Mouse (Mus musculus): ENCODE measurements around the gene Dnm1.

Gene Dnm1

DNA sequence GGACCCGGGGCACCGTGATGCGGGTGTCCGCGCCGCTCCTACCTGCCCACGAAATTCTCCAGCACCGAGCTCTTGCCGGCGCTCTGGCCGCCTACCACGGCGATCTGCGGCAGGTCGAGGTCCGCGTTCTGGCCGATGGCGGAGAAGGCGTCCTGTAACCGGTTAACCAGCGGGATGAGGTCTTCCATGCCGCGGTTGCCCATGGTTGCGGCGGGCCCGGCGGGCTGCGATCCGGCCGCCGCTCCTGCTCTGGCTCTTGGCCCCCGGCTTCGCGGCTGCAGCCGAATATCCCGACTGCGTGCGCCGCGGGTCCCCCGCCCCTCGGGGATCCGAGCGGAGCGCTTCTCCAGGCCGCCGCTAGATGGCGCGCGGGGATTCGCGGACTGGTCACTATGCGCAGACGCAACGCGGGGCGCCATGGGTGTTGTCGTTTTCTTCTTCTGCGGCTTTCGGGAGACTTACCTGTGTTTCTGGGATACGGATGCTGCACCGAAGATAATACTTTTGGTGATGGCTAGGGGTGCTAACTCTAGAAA is at the start of gene Dnm1:
Dnm1 (minus strand) TSS at position 332 of the 536 bp plus-strand sequence.
- peak; percentile 86 to 91 for DNase-seq (ENCODE audit: low spot score in 2 of 2)

DNA sequence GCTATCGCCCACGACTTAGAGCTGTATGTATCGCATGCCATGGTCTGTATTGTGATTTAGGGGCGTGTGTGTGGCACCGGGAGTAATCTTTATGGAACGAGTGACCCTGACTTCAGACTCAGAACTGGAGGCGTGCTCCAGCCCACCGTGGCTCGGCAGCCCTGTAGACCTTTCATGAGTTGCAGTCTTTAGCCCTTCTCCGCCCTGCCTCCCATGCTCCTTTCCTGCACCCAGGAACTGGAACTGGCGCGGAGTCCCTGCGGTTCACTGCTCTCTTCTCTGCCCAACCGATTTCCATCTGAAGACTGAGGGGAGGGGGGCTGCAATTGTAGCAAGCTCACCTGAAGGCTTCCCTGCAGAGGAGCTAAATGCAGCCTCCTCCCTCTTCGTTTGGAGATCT is 43.6 kb upstream of the Dnm1 start:
- no peak for DNase-seq (ENCODE audit: low spot score in 2 of 2)

DNA sequence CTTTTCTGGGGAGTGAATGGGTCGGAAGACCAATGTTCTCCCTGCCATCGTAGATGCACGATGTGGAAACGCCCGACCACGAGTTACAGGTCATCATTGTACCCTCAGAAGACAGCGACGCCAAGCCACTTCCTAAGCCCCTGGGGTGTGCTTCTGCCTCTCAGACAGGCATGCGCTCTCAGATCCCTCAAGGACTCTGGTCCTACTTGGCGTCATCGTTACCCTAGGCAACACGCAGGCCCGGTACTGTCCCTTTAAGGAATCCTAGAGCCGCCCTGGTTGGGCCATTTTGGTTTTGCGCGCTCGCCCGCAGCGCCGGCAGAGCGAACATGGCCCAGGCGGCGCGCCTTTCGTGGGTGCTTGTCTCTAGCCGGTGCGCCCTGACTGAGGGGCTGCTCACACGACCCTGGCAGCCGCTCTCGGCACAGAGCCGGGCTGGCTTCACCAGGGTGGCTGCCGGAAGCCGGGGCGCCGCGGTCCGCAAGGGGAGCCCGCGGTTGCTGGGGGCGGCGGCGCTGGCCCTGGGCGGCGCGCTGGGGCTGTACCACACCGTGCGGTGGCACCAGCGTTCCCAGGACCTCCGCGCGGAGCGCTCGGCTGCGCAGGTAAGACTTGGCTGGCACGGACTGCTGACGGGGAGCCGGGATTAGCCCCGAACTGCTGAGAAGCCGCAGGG is 42.9 kb upstream of the Dnm1 start:
- DNase-seq (ENCODE audit: low spot score in 2 of 2): peak; percentile 93 to 94

GRCm38 (mm10) chr2:32395484-32395945 is 42.4 kb upstream of the Dnm1 start, which contains the start of gene Ptges2:
Gene Ptges2, plus strand, starts transcription at chr2:32395896.
- DNase-seq (ENCODE audit: low spot score in 2 of 2): peak; percentile 84 to 85

- DNase-seq (ENCODE audit: low spot score in 2 of 2): no peak
Observed at GRCm38 (mm10) chr2:32394973-32395372, 41.8 kb upstream of the Dnm1 start.

DNA sequence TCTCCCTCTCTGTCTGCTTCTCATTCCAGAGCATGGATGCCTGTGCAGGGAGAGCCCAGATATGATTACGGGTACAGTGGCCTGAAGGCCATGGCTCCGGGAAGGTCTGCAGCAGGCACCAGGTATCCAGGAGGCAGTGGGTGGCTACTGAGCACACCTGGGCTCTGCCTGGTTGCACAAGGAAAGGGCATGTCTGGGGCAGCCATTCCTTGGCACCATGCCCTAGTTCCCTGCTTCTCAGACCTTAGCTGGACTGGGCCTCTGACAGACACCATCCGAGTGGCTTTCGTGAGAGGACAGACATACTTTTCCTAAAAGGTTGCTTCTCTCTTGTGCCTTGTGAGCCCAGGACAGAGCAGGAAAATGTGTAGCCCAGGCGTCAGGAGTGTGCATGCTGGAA is 38.9 kb upstream of the Dnm1 start:
- no peak for DNase-seq (ENCODE audit: low spot score in 2 of 2)

DNA sequence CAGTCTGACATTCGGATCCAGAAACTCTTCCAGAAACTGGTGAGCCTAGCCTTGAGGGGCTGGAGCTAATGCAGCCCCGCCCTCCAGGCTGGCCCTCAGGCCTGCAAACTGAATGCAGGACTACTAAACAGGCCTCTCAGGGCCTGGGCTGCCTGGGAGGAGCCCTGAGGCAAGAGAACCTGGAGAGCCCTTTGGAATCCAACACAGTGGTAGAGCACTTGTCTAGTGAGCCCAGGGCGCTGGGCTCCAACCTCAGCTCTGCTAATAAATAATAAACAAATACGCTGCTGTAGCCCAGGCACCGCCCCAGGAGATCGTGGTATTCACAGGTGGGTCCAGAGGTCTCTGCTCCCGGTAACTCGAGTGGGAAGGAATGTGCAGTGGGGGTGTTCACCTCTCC is 37.7 kb upstream of the Dnm1 start:
- DNase-seq (ENCODE audit: low spot score in 2 of 2): no peak

GRCm38 (mm10) chr2:32389157-32389556 is 36.0 kb upstream of the Dnm1 start:
- DNase-seq (ENCODE audit: low spot score in 2 of 2): no peak

DNA sequence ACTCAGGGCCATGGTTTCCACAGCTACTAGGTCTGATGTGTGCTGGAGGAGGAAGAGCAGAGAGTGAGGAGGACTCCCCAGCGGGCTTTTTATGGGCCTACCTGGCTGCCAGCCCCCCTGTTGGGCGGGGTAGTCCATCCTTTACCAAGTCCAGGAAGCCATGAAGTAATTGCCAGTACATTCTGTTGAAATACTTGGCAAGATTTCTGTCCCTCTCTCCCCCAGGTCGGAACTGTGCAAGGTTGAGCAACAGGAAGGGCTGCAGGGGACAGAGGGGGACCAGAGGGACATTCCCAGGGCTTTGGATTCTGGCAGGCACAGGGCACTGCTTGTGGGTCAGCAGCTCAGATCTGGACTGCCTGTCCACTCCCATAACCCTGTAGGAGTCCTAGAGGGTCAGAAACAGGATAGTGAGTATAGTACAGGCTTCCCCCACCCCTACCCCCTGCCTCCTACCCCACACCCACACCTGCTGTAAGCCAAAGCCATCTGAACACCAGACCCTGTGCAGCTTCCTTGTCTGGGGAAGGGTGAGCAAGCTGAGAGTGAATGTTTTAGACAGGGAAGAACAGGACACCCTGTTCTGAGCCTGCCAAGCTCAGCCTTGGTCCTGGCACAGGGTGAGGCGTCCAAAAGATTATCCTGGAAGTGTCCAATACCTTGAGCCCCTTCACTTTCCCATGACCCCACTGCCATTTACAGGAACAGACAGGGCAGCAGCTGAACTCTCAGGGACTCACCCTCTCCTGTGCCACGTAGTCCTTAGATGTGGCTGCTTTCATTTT is 34.8 kb upstream of the Dnm1 start, which contains the start of gene Lcn2:
Lcn2 (minus strand) TSS at position 547 of the 785 bp plus-strand sequence.
- DNase-seq (ENCODE audit: low spot score in 2 of 2): no peak

GRCm38 (mm10) chr2:32382689-32383088 is 29.6 kb upstream of the Dnm1 start:
- DNase-seq (ENCODE audit: low spot score in 2 of 2): no peak

DNA sequence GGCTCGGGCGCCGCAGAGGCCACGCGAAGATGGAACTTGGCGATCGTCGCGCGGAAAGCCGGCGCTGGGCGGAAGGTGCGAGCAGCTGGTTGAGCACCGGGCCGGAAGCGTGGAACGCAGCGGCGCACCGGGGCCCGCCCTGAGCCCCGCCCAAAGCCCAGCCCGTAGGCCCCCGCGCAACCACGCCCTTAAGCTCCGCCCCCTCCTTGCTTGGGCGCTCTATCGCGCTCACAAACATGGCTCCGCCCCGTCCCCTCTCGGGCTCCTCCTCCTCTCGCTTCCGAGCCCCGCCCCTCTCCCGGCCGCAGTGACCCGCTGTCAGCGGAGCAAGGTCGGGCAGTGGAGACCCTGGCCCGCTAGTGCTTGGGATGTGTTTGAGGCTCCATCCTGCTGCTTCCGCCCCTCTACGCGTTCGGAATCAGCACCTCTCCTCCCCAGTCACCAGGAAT is 28.7 kb upstream of the Dnm1 start, which contains the start of gene 1110008P14Rik:
1110008P14Rik (minus strand) TSS at position 164 of the 449 bp plus-strand sequence.
- DNase-seq (ENCODE audit: low spot score in 2 of 2): peak; percentile 87 to 92

DNA sequence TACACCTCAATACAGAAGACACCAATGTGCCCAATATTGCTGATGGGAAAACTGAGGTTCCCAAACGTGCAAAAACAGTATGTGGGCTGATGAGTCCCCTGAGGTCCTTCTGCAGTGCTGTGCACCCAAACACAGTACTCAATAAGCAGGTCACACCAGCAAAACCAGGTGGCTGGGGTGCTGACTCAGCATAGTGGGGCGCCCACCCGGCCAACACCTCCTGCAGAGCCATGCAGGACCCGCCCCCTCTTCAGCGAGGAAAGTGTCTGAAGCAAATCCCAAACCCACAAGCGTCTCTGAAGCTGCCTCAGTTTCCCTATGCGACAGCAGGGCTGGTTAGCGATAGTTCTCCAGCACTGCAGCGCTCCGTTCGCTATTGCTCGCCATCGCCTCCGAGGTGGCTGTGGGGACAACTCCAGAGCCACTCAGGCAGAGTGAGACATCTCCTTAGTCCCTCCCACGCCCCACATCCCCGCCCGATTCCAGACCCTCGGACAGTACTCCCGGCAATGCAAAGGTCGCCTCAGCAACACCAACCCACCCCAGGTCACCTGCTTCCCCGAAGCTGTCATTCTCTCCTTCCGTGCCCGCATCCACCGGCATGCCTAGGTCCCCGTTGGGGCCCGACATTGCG is 28.1 kb upstream of the Dnm1 start:
- DNase-seq (ENCODE audit: low spot score in 2 of 2): no peak

GRCm38 (mm10) chr2:32380001-32380500 is 26.9 kb upstream of the Dnm1 start:
- DNase-seq (ENCODE audit: low spot score in 2 of 2): no peak

DNA sequence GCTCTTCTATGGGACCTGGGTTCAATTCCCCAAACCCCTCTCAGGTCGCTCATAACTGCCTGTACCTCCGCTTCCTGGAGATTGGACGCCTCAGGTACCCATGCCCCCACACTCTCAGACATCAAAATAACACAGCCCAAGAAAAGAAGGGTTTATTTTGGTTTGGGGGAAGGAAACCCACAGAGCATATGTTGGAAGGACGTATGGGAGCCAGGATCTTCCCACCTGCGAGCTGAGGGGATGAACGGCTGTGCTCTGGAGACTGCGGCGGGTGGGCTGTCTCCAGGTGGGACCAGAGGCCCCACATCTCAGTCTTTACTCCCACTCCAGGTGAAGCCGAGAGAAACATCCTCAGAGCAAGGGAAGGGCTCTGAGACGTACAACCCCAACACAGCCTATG is 23.8 kb upstream of the Dnm1 start:
- no peak for DNase-seq (ENCODE audit: low spot score in 2 of 2)

DNA sequence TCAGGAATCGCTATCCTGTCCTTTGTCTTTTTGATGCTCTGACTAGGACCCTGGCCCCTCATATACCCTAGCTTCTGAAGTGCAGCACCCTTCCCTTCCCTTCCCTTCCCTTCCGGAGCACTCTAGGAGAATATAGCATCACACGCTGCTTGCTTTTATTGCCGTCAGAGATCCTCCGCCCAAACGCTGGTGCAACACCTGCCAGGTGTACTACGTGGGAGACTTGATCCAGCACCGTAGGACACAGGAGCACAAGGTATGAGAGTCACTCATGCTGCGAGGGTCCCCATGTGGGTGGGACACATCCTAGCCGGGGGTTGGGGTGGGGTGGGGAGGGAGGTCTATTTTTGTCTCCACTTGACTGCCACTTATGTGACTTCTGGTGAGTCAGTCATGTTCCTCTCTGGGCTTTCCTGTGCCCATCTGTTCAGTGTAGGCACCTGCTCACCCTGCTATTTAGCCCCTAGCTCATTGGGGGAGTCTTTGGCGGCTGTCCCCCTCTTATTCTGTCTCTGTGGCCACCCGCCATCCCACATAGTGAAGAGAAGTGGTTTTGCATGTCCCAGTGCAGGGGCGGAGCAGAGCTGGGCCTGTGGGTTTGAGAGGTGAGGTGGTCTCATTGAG is 22.3 kb upstream of the Dnm1 start:
- peak; percentile 44 to 63 for DNase-seq (ENCODE audit: low spot score in 2 of 2)

DNA sequence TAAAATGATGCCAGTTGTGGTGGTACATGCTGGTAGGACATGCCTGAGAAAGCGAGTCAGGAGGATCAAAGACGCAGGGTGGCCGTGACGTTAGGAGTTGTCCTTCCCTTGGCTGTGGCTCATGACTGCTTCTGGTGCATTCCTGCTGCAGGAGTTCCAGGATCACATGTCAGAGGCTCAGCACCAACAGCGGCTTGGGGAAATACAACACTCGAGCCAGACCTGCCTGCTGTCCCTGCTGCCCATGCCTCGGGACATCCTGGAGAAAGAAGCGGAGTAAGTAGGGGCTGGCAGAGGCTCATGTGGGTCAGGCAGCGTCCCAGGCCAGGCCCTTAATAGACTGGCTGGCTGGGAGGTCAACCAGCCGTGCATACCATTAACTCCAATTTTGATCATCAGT is 21.1 kb upstream of the Dnm1 start:
- no peak for DNase-seq (ENCODE audit: low spot score in 2 of 2)

GRCm38 (mm10) chr2:32367315-32367714 is 14.2 kb upstream of the Dnm1 start:
- DNase-seq (ENCODE audit: low spot score in 2 of 2): no peak

DNA sequence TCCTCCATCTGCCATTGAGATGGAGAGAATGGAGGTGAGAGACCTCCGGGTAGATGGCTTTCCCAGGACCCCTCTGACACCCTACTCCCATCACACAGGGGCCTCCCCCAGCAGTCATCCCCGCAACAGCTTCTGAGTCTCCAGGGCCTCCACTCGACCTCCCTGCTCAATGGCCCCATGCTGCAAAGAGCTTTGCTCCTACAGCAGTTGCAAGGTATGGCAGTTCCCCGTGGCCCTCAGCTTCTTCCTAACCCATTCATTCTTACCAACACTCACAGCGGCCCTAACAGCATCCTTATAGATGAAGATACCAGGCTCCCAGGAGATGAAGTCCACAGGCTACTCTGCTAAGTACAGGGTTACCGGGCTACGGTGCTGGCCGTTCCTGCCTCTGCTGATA is 11.0 kb upstream of the Dnm1 start:
- DNase-seq (ENCODE audit: low spot score in 2 of 2): no peak

- DNase-seq (ENCODE audit: low spot score in 2 of 2): no peak
Observed at GRCm38 (mm10) chr2:32363376-32364106, 10.4 kb upstream of the Dnm1 start.

DNA sequence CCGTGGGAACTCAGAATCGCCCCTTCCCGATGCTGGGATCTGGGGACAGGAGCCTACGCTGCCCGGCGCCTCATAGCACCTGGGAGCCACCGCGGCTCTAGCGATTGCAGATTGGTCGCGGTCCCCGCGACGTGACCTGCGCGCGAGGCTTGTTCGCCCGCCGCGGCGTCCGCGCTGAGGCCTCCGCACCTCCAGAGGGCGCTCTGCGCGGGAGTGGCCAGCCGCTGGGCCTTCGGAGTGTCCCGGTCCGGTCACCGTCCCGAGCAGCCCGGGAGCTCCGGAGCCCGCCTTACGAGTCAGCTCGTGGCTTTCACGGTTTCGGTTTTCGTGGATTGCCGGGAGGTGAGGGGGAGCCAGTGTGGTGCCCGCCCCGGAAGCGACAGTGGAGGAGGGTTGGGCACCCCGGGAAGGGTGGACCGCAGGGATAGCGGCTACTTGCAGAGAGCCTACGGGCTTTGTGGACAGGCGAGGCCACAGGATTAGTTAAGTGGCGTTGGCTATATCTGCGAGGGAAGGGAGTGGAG is 9.7 kb upstream of the Dnm1 start:
- peak; percentile 81 to 83 for DNase-seq (ENCODE audit: low spot score in 2 of 2)

All from right cerebral cortex, postnatal 36 days (tissue).